Mouse (Mus musculus) lung, embryonic 14.5 days (tissue): ENCODE measurements at regions not wholly inside any gene's neighbourhood (a gene's known extent, or its start where the extent isn't known, plus 50 kb on each side); places are given as distances from the start of the nearest gene placed in this dataset.
A peak's percentile ranks its signal among the peaks of the same experiment; 100 is the strongest.

ENCODE experiments used
- ATAC-seq: fragments of 200-750 bp; cut with Nextera tagmentation; 2 replicates; pipeline ENCODE4 v1.8.0; 2017; ENCODE audit warnings: mild to moderate bottlenecking, moderate TSS enrichment, moderate library complexity; ENCODE audit not compliant: insufficient read depth
- DNase-seq: peaks from one replicate; pipeline ENCODE4 v3.0.0-alpha.2; 2015
- H3K27ac ChIP-seq: fragments of 300-500 bp; sonication (generic); 2 replicates; pipeline ENCODE4 v1.5.1; 2014; ENCODE audit warnings: low read depth, mild to moderate bottlenecking, moderate library complexity
- H3K27me3 ChIP-seq: fragments of 300-500 bp; sonication (generic); 2 replicates; pipeline ENCODE4 v1.6.1; 2014; ENCODE audit warnings: low read length, control low read depth; ENCODE audit not compliant: insufficient read depth
- H3K36me3 ChIP-seq: fragments of 300-500 bp; sonication (generic); 2 replicates; pipeline ENCODE4 v1.6.1; 2014; ENCODE audit warnings: control low read depth; ENCODE audit not compliant: insufficient read depth
- H3K4me1 ChIP-seq: fragments of 300-500 bp; sonication (generic); 2 replicates; pipeline ENCODE4 v1.6.1; 2014; ENCODE audit warnings: antibody characterized with exemption, control low read depth; ENCODE audit not compliant: insufficient read depth
- H3K4me2 ChIP-seq: fragments of 300-500 bp; sonication (generic); 2 replicates; pipeline ENCODE4 v1.6.1; 2014; ENCODE audit warnings: mild to moderate bottlenecking
- H3K4me3 ChIP-seq: fragments of 300-500 bp; sonication (generic); 2 replicates; pipeline ENCODE4 v1.5.1; 2014; ENCODE audit warnings: low read depth, low read length
- H3K9ac ChIP-seq: fragments of 300-500 bp; sonication (generic); 2 replicates; pipeline ENCODE4 v1.6.1; 2014
- H3K9me3 ChIP-seq: fragments of 300-500 bp; sonication (generic); 2 replicates; pipeline ENCODE4 v1.6.1; 2016; ENCODE audit warnings: low read depth, low read length, control low read depth
- CTCF ChIP-seq: IDR thresholded peaks from 2 replicates; pipeline ENCODE4 v1.5.1; 2016; ENCODE audit warnings: antibody characterized with exemption, low read depth
- WGBS: fragments of 180-500 bp; shearing (Covaris S2); extraction: QIAGEN DNeasy Blood & Tissue Kit; methylation state at CpG from one replicate; pipeline ENCODE4 v1.1.7; 2014; 5-methylcytosine and 5-hydroxymethylcytosine counted together

GRCm38 (mm10) chr1:61379771-61380517 lies 258.7 kb upstream of the Pard3b start:
- no peak for ATAC-seq
- H3K27me3 ChIP-seq = no peaks in the 10 kb centered on the region
- H3K27ac ChIP-seq = no peak overlapping the region
- H3K4me1 ChIP-seq = 0 out of 2 replicates have a peak, but pooled peaks cover 3% of the 10 kb centered on the region
- no peaks in the 10 kb centered on the region for H3K9me3 ChIP-seq
- WGBS = 85% methylated on average over 21 of the region's 21 CpGs
- H3K36me3 ChIP-seq = no peaks in the 10 kb centered on the region
- DNase-seq = no peak
- no peak for TF ChIP-seq CTCF
- no peak overlapping the region for H3K4me3 ChIP-seq
- H3K9ac ChIP-seq = no peak overlapping the region
- H3K4me2 ChIP-seq = no peak overlapping the region

DNA sequence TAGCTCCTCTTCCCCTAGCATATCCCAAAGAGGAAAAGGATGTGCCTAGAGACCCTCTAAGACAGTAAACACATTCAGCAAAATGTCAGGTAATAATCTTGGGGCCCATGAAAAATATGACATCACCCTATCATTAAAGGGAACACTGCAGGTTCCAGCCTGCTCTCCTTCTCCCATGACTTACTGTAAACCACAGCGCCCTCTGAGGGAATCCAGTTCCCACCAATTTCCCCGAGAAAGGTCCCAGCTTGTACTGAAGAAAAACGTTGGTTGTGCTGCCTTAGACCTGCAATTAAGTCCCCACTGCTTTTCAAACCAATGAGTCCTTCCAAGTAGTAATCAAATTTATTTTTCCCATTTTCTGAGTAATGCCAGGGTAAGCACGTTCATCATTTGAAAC lies 251.0 kb upstream of the Pard3b start:
- no peaks in the 10 kb centered on the region for H3K9me3 ChIP-seq
- H3K27me3 ChIP-seq = no peaks in the 10 kb centered on the region
- no peak overlapping the region for H3K27ac ChIP-seq
- 29% methylated on average over 4 of the region's 4 CpGs for WGBS
- DNase-seq = peak; percentile 11
- H3K4me1 ChIP-seq = peaks cover 2% of the 10 kb centered on the region; the same call in 1 of the 2 replicates
- TF ChIP-seq CTCF = no peak
- no peak for ATAC-seq
- H3K4me2 ChIP-seq = no peak overlapping the region
- no peaks in the 10 kb centered on the region for H3K36me3 ChIP-seq
- H3K9ac ChIP-seq = no peak overlapping the region
- no peak overlapping the region for H3K4me3 ChIP-seq

DNA sequence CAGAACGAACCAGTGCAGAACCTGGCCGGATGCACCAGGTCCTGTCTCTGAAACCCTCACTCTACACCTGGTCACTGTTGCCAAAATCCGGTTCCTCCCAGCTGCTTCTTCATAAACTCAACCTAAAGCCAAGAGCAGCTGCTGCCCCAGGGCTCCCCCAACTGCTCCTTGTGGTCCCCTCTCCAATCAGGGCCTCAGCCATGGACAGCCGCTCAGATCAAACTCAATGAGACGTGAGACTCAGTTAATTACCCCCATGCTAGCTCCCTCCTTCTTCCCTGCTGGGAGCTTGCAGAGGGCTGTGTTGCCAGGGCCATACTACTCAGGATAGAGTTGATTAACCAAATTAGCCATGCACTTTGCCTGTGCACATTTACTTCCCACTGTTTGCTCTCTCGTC lies 240.8 kb upstream of the Pard3b start:
- 63% methylated on average over 6 of the region's 6 CpGs for WGBS
- Histone ChIP-seq H3K4me3 (no peak overlapping the region), H3K9me3 (no peaks in the 10 kb centered on the region), H3K9ac (no peak overlapping the region), H3K4me1 (no peaks in the 10 kb centered on the region), H3K27me3 (no peaks in the 10 kb centered on the region), H3K36me3 (no peaks in the 10 kb centered on the region), H3K4me2 (no peak overlapping the region), H3K27ac (no peak overlapping the region)
- TF ChIP-seq CTCF = no peak
- ATAC-seq (no peak), DNase-seq (no peak)

DNA sequence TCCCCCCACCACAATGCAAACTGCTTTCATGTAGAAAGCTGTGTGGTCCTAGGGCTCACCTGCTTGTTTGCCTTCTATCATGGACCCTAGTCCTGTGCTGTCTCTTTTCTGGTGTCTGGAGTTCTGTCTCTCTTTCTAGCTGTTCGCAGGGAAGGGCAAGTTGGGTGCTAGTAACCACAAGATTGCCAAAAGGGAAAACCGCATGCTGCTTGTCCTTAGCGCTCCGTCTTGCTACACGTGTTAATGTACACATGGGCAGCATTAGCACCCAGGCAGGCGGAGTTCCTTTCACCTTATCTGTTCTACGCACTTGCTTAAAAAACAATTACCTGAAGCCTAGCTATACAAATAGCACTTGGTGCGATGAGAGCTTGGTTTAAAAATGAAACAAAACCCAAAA lies 236.3 kb upstream of the Pard3b start:
- H3K27me3 ChIP-seq = no peaks in the 10 kb centered on the region
- peak; percentile 24 for DNase-seq

GRCm38 (mm10) chr1:61407201-61407600 lies 231.4 kb upstream of the Pard3b start:
- H3K4me3 ChIP-seq = no peak overlapping the region
- no peaks in the 10 kb centered on the region for H3K4me1 ChIP-seq
- ATAC-seq (no peak), DNase-seq (no peak)
- 68% methylated on average over 9 of the region's 9 CpGs for WGBS
- H3K4me2 ChIP-seq = no peak overlapping the region
- H3K9me3 ChIP-seq = no peaks in the 10 kb centered on the region
- H3K27ac ChIP-seq = no peak overlapping the region
- no peaks in the 10 kb centered on the region for H3K27me3 ChIP-seq
- no peaks in the 10 kb centered on the region for H3K36me3 ChIP-seq
- no peak overlapping the region for H3K9ac ChIP-seq
- no peak for TF ChIP-seq CTCF

More for the DNA sequence above, 236.3 kb upstream of the Pard3b start:
- Histone ChIP-seq H3K9me3 (no peaks in the 10 kb centered on the region), H3K27ac (no peak overlapping the region), H3K9ac (no peak overlapping the region), H3K4me3 (no peak overlapping the region; the same call in 1 of the 2 replicates), H3K4me1 (no peaks in the 10 kb centered on the region), H3K36me3 (no peaks in the 10 kb centered on the region), H3K4me2 (peak overlapping the region; percentile 33)
- TF ChIP-seq CTCF = no peak
- ATAC-seq = no peak
- 23% methylated on average over 8 of the region's 8 CpGs for WGBS

DNA sequence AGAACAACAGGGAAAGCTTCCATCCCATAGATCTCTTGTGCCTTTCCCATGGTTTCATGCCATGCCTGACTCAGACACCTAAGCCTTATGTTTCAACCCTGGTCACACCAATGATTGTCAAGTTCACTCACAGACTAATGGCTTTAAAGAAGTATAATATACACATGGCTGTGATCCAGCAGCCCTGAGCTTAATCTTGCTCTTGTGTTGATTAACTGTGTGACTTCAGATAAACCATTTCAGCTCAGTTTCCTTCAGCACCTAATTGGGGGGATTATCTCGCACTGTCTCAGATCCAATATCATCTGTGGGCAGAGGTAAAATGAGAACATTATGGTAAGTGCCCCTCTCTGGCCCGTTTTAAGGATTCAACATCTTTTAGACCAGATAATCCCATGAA lies 223.9 kb upstream of the Pard3b start:
- ATAC-seq (peak; percentile 61), DNase-seq (peak; percentile 79)
- no peaks in the 10 kb centered on the region for H3K36me3 ChIP-seq
- H3K27ac ChIP-seq = no peak overlapping the region
- H3K9ac ChIP-seq = no peak overlapping the region
- no peak overlapping the region for H3K4me2 ChIP-seq
- H3K4me1 ChIP-seq = no peaks in the 10 kb centered on the region; the same call in 1 of the 2 replicates
- WGBS = 29% methylated on average over 2 of the region's 2 CpGs
- no peak for TF ChIP-seq CTCF
- H3K9me3 ChIP-seq = no peaks in the 10 kb centered on the region
- no peaks in the 10 kb centered on the region for H3K27me3 ChIP-seq
- H3K4me3 ChIP-seq = no peak overlapping the region

- Histone ChIP-seq H3K9ac (no peak overlapping the region), H3K4me2 (peak overlapping the region; percentile 31; the same call in 1 of the 2 replicates), H3K36me3 (no peaks in the 10 kb centered on the region), H3K4me1 (no peaks in the 10 kb centered on the region; the same call in 1 of the 2 replicates), H3K9me3 (no peaks in the 10 kb centered on the region), H3K27me3 (no peaks in the 10 kb centered on the region), H3K4me3 (no peak overlapping the region), H3K27ac (peak overlapping the region; percentile 66; the same call in 1 of the 2 replicates)
- TF ChIP-seq CTCF = no peak
- peak; percentile 93 for DNase-seq
- 31% methylated on average over 20 of the region's 20 CpGs for WGBS
- peak; percentile 97 for ATAC-seq
Measured at GRCm38 (mm10) chr1:61415426-61416195, 223.0 kb upstream of the Pard3b start.
